Mouse (Mus musculus): ENCODE data around the gene Ggt1.

DNA sequence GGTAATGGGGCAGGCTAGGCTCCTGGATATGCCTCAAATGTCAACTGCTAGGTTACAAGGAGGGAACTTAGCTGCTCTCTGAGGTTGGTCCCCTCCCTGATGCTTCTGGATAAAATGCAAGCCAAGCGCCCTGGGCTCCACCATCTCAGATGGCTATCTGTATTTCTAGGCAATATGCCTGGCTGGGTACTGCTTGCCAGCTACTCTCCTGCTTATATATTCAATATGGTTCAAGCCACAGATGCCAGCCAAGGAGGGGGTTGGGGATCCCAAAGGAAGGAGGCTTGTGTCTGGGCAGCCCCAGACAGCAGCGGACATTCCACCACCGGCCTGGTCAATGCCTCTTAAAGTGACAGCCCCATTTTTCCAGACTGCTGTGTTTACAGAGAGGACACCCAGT is 2.9 kb upstream of the Ggt1 start:
- TF ChIP-seq CTCF (IDR thresholded peaks at IDR 0.05; ENCODE audit: extremely low read depth, insufficient read depth, low read length): no peak
- no peak for TF ChIP-seq POLR2A (IDR thresholded peaks at IDR 0.05; ENCODE audit: extremely low read depth, insufficient read depth, low read length)
